Mouse (Mus musculus) testis, adult 2 months (tissue): ENCODE data around the gene Ppm1h.

Experiments used
- CTCF ChIP-seq: fragments of 200-500 bp; IDR thresholded peaks from 2 replicates; pipeline ENCODE4 v1.5.1; 2012; ENCODE audit warnings: low read depth, mild to moderate bottlenecking, inconsistent platforms, low read length, moderate library complexity; ENCODE audit not compliant: control insufficient read depth, insufficient read depth, insufficient replicate concordance
- POLR2A ChIP-seq: fragments of 200-500 bp; IDR thresholded peaks from 2 replicates; pipeline ENCODE4 v1.6.1; 2012; ENCODE audit warnings: low read depth, mild to moderate bottlenecking, inconsistent platforms, low read length, moderate library complexity; ENCODE audit not compliant: control insufficient read depth

- TF ChIP-seq CTCF (no peak), POLR2A (no peak)
These were observed 305.3 kb downstream of the Ppm1h start for GRCm38 (mm10) chr10:122983579-122984530.
